Mouse (Mus musculus) liver, postnatal 0 days (tissue): ENCODE results near the gene Pcx. TPM values are rescaled to one million over a fixed set of nuclear protein-coding genes. Genes with fewer than 3 reads are reported as not detected.

ENCODE experiments used
- ATAC-seq: fragments of 200-750 bp; cut with Nextera tagmentation; 2 replicates; pipeline ENCODE4 v1.8.0; 2017; ENCODE audit warnings: mild to moderate bottlenecking, moderate library complexity
- DNase-seq: peaks from one replicate; pipeline ENCODE4 v3.0.0-alpha.2; 2016
- H3K27ac ChIP-seq: fragments of 300-500 bp; sonication (generic); 2 replicates; pipeline ENCODE4 v1.5.1; 2014; ENCODE audit warnings: antibody characterized with exemption, moderate library complexity, mild to moderate bottlenecking, low read depth
- H3K27me3 ChIP-seq: fragments of 300-500 bp; sonication (generic); 2 replicates; pipeline ENCODE4 v1.6.1; 2014; ENCODE audit warnings: low read length, control low read depth, mixed read lengths; ENCODE audit not compliant: insufficient read depth
- H3K36me3 ChIP-seq: fragments of 300-500 bp; sonication (generic); replicated peaks from 2 replicates; pipeline ENCODE4 v1.6.1; 2014; ENCODE audit warnings: mild to moderate bottlenecking, control low read depth, low read length, moderate library complexity, mixed read lengths; ENCODE audit not compliant: insufficient read depth
- H3K4me1 ChIP-seq: fragments of 300-500 bp; sonication (generic); 2 replicates; pipeline ENCODE4 v1.6.1; 2014; ENCODE audit warnings: antibody characterized with exemption, mild to moderate bottlenecking, control low read depth; ENCODE audit not compliant: insufficient read depth
- H3K4me2 ChIP-seq: fragments of 300-500 bp; sonication (generic); 2 replicates; pipeline ENCODE4 v1.6.1; 2014; ENCODE audit warnings: low read depth, mild to moderate bottlenecking, low read length, moderate library complexity, mixed read lengths
- H3K4me3 ChIP-seq: fragments of 300-500 bp; sonication (generic); 2 replicates; pipeline ENCODE4 v1.5.1; 2014; ENCODE audit warnings: low read depth, low read length
- H3K9ac ChIP-seq: fragments of 300-500 bp; sonication (generic); replicated peaks from 2 replicates; pipeline ENCODE4 v1.6.1; 2014; ENCODE audit warnings: mild to moderate bottlenecking, moderate library complexity
- H3K9me3 ChIP-seq: fragments of 300-500 bp; sonication (generic); 2 replicates; pipeline ENCODE4 v1.6.1; 2016; ENCODE audit warnings: mild to moderate bottlenecking, control low read depth, low read length, mixed read lengths
- CTCF ChIP-seq: sonication (generic); IDR thresholded peaks from 2 replicates; pipeline ENCODE4 v1.5.1; 2016; ENCODE audit warnings: antibody characterized with exemption, low read depth
- EP300 ChIP-seq: IDR thresholded peaks from 2 replicates; pipeline ENCODE4 v1.6.1; 2016; ENCODE audit warnings: antibody characterized with exemption, low read depth, mild to moderate bottlenecking
- WGBS: fragments of 180-500 bp; shearing (Covaris S2); extraction: QIAGEN DNeasy Blood & Tissue Kit; methylation state at CpG from one replicate; pipeline ENCODE4 v1.1.7; 2014; ENCODE audit not compliant: insufficient replicate concordance; 5-methylcytosine and 5-hydroxymethylcytosine counted together
- polyA plus RNA-seq: library from polyadenylated mRNA; unstranded; fragments of >200 nt; fragmentation: Nextera tagmentation; extraction: Ambion mirVana; gene quantifications from 2 replicates; pipeline ENCODE4 v1.2.1, GENCODE M21; 2015

Pcx gene
- 220 and 283 TPM in 2 replicates for polyA plus RNA-seq

- Histone ChIP-seq H3K9ac (peak within 1 kb of the TSS; percentile 74), H3K9me3 (no peaks in the 10 kb centered on the region), H3K27me3 (no peaks in the 10 kb centered on the region; the same call in 1 of the 2 replicates), H3K4me3 (peak within 1 kb of the TSS; percentile 94), H3K4me1 (peaks cover 16% of the 10 kb centered on the region), H3K27ac (peak within 1 kb of the TSS; percentile 94), H3K4me2 (peak within 1 kb of the TSS; percentile 90), H3K36me3 (no peaks in the 10 kb centered on the region)
- peak; percentile 90 for TF ChIP-seq EP300
- no peak for TF ChIP-seq CTCF
- peak; percentile 99 for DNase-seq
- under 1% methylated on average over 72 of the region's 82 CpGs for WGBS
- ATAC-seq, result peak; percentile 96
Measured at GRCm38 (mm10) chr19:4509986-4510963, at the start of gene Pcx. Gene Pcx, plus strand, starts transcription at chr19:4510472.

GRCm38 (mm10) chr19:4461981-4462380 is 48.3 kb upstream of the Pcx start:
- Histone ChIP-seq H3K4me1 (peaks cover 10% of the 10 kb centered on the region; the same call in 1 of the 2 replicates), H3K27ac (peak overlapping the region; percentile 68), H3K4me3 (no peak overlapping the region), H3K9me3 (no peaks in the 10 kb centered on the region), H3K4me2 (no peak overlapping the region), H3K36me3 (no peaks in the 10 kb centered on the region), H3K9ac (no peak overlapping the region), H3K27me3 (no peaks in the 10 kb centered on the region)
- TF ChIP-seq CTCF (no peak), EP300 (no peak)
- ATAC-seq, result peak; percentile 95
- WGBS, result 31% methylated on average over 8 of the region's 8 CpGs
- peak; percentile 58 for DNase-seq

GRCm38 (mm10) chr19:4464666-4465065 is 45.6 kb upstream of the Pcx start:
- H3K27ac ChIP-seq, result no peak overlapping the region
- 0 out of 2 replicates have a peak, but pooled peaks cover 10% of the 10 kb centered on the region for H3K4me1 ChIP-seq
- H3K36me3 ChIP-seq, result no peaks in the 10 kb centered on the region
- H3K9me3 ChIP-seq, result no peaks in the 10 kb centered on the region
- no peak overlapping the region for H3K4me3 ChIP-seq
- H3K27me3 ChIP-seq, result no peaks in the 10 kb centered on the region
- no peak overlapping the region for H3K9ac ChIP-seq
- no peak overlapping the region for H3K4me2 ChIP-seq
- DNase-seq (no peak), ATAC-seq (no peak)
- TF ChIP-seq EP300, result no peak
- TF ChIP-seq CTCF, result no peak
- WGBS, result 48% methylated on average over 4 of the region's 4 CpGs

GRCm38 (mm10) chr19:4468363-4468762 is 41.9 kb upstream of the Pcx start:
- H3K36me3 ChIP-seq, result no peaks in the 10 kb centered on the region
- DNase-seq, result peak; percentile 47
- H3K27ac ChIP-seq, result no peak overlapping the region
- H3K4me3 ChIP-seq, result no peak overlapping the region
- no peak overlapping the region for H3K4me2 ChIP-seq
- H3K9ac ChIP-seq, result no peak overlapping the region
- no peak for ATAC-seq
- 32% methylated on average over 5 of the region's 5 CpGs for WGBS
- TF ChIP-seq EP300, result no peak
- peak; percentile 55 for TF ChIP-seq CTCF
- 0 out of 2 replicates have a peak, but pooled peaks cover 2% of the 10 kb centered on the region for H3K27me3 ChIP-seq
- 0 out of 2 replicates have a peak, but pooled peaks cover 6% of the 10 kb centered on the region for H3K4me1 ChIP-seq
- no peaks in the 10 kb centered on the region for H3K9me3 ChIP-seq

- ATAC-seq (no peak), DNase-seq (no peak)
- no peak overlapping the region for H3K9ac ChIP-seq
- no peaks in the 10 kb centered on the region for H3K9me3 ChIP-seq
- peaks cover 11% of the 10 kb centered on the region for H3K4me1 ChIP-seq
- WGBS, result 74% methylated on average over 5 of the region's 5 CpGs
- H3K27ac ChIP-seq, result no peak overlapping the region
- peaks cover 30% of the 10 kb centered on the region for H3K27me3 ChIP-seq
- TF ChIP-seq CTCF (no peak), EP300 (no peak)
- H3K4me2 ChIP-seq, result no peak overlapping the region
- H3K36me3 ChIP-seq, result no peaks in the 10 kb centered on the region
- H3K4me3 ChIP-seq, result no peak overlapping the region
Measured at GRCm38 (mm10) chr19:4473549-4473948, 36.7 kb upstream of the Pcx start.

GRCm38 (mm10) chr19:4474739-4475138 is 35.5 kb upstream of the Pcx start:
- no peak for ATAC-seq
- peaks cover 11% of the 10 kb centered on the region for H3K4me1 ChIP-seq
- no peak overlapping the region for H3K27ac ChIP-seq
- H3K4me3 ChIP-seq, result no peak overlapping the region
- TF ChIP-seq CTCF (no peak), EP300 (no peak)
- no peak for DNase-seq
- no peak overlapping the region for H3K4me2 ChIP-seq
- no peak overlapping the region for H3K9ac ChIP-seq
- H3K27me3 ChIP-seq, result peaks cover 30% of the 10 kb centered on the region
- 53% methylated on average over 3 of the region's 3 CpGs for WGBS
- H3K36me3 ChIP-seq, result no peaks in the 10 kb centered on the region
- H3K9me3 ChIP-seq, result no peaks in the 10 kb centered on the region
